Mouse (Mus musculus): Measurements from ENCODE around the gene Fthl17f. TPM values are rescaled to one million over a fixed set of nuclear protein-coding genes. Genes with fewer than 3 reads are reported as not detected.
A peak's percentile ranks its signal among the peaks of the same experiment; 100 is the strongest.
"Not testable (repeated sequence)": the region's sequence is repeated elsewhere in the genome, so short reads cannot be mapped to it uniquely, and the experiment has no call there.

Gene Fthl17f
- polyA plus RNA-seq (2014; fragmentation: Nextera tagmentation; extraction: Ambion mirVana): not detected in 2 replicates

DNA sequence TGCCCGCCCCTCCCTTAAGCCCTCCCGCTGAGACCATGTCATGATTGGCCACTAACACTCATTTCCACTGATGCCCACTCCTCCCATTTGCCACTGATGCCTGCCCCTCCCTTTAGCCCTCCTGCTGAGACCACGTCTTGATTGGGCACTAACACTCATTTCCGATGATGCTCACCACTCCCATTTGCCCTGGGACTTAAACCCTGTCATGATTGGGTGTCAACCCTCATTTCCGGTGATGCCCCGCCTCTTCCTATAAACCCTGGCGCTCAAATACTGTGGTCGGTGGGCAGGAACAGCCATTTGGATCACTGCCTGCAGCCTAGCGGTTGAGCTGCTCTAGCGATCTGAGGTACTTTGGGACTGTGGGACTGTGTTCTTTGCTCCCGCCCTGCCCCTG, at the start of gene Fthl17f:
TSS of gene Fthl17f (plus strand) at position 301 of the 400 bp plus-strand sequence.
- DNase-seq (ENCODE audit: low spot score); H3K27me3 ChIP-seq (ENCODE audit: control insufficient read depth, insufficient read depth, low read length); H3K4me1 ChIP-seq (replicated peaks; ENCODE audit: control insufficient read depth, insufficient read depth, low read length); ATAC-seq (replicated peaks; ENCODE audit: low FRiP score); H3K9me3 ChIP-seq (ENCODE audit: control insufficient read depth, low read length); H3K36me3 ChIP-seq (ENCODE audit: control insufficient read depth, insufficient read depth, low read length); H3K4me2 ChIP-seq (ENCODE audit: low read depth, low read length, severe bottlenecking); H3K27ac ChIP-seq (ENCODE audit: low read depth, low read length); H3K4me3 ChIP-seq (ENCODE audit: low read depth, low read length); H3K9ac ChIP-seq (ENCODE audit: low read length): not testable (repeated sequence)
- 96% methylated on average over 11 of the region's 11 CpGs for WGBS

DNA sequence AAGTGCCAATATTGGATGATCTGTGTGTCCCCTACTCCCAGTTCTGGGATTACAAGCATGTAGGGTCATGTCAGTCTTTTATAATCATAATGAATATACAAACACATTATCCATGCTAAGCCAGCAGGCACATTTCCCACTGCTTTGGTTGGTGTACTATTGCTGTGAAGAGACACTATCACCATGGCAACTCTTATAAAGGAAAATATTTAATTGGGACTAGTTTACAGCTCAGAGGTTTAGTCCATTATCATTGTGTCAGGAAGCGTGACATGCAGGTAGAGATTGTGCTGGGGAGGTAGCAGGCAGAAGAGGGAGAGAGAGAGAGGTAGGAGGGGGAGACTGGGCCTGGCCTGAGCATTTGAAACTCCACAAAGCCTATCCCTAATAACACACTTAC, 46.7 kb upstream of the Fthl17f start:
- H3K9ac ChIP-seq (ENCODE audit: low read length): no peak overlapping the region
- no peaks in the 10 kb centered on the region for H3K4me1 ChIP-seq (replicated peaks; ENCODE audit: control insufficient read depth, insufficient read depth, low read length)
- no peak overlapping the region for H3K4me2 ChIP-seq (ENCODE audit: low read depth, low read length, severe bottlenecking)
- DNase-seq (ENCODE audit: low spot score) (no peak), ATAC-seq (replicated peaks; ENCODE audit: low FRiP score) (no peak)
- H3K27me3 ChIP-seq (ENCODE audit: control insufficient read depth, insufficient read depth, low read length): no peaks in the 10 kb centered on the region
- no peak overlapping the region for H3K4me3 ChIP-seq (ENCODE audit: low read depth, low read length)
- H3K36me3 ChIP-seq (ENCODE audit: control insufficient read depth, insufficient read depth, low read length): no peaks in the 10 kb centered on the region
- 36% methylated on average over 1 of the region's 1 CpGs for WGBS
- H3K27ac ChIP-seq (ENCODE audit: low read depth, low read length): no peak overlapping the region
- no peaks in the 10 kb centered on the region for H3K9me3 ChIP-seq (ENCODE audit: control insufficient read depth, low read length)

DNA sequence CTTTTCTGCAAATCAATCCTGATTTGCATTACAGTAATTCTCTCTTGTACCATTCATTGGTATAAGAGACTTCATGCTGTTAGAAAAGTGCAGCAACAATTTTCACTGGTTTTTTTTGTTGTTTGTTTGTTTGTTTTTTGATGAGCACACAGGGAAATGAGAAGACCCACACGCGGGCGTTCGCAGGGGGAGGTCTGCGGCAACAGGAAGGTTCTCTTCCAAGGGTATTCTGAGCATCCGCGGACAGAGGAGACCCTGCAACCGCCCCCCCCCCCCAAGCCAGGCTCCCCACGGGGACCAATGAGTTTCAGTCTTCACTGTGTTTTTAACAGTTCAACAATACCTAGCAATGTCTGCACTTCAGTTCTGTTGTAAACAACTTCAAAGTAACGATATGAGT, 43.3 kb upstream of the Fthl17f start:
- Histone ChIP-seq H3K4me3 (ENCODE audit: low read depth, low read length) (no peak overlapping the region), H3K27ac (ENCODE audit: low read depth, low read length) (no peak overlapping the region), H3K9ac (ENCODE audit: low read length) (no peak overlapping the region), H3K4me2 (ENCODE audit: low read depth, low read length, severe bottlenecking) (no peak overlapping the region), H3K36me3 (ENCODE audit: control insufficient read depth, insufficient read depth, low read length) (no peaks in the 10 kb centered on the region), H3K4me1 (replicated peaks; ENCODE audit: control insufficient read depth, insufficient read depth, low read length) (no peaks in the 10 kb centered on the region), H3K27me3 (ENCODE audit: control insufficient read depth, insufficient read depth, low read length) (no peaks in the 10 kb centered on the region), H3K9me3 (ENCODE audit: control insufficient read depth, low read length) (no peaks in the 10 kb centered on the region)
- 61% methylated on average over 8 of the region's 10 CpGs for WGBS
- no peak for ATAC-seq (replicated peaks; ENCODE audit: low FRiP score)
- no peak for DNase-seq (ENCODE audit: low spot score)

DNA sequence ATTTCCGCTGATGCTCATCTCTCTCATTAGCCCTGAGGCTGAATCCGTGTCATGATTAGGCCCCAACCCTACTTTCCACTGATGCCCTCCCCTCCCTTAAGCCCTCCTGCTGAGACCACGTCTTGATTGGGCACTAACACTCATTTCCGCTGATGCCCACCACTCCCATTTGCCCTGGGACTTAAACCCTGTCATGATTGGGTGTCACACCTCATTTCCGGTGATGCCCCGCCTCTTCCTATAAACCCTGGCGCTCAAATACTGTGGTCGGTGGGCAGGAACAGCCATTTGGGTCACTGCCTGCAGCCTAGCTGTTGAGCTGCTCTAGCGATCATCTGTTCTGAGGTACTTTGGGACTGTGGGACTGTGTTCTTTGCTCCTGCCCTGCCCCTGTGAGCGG, 29.6 kb upstream of the Fthl17f start, which contains the start of gene Fthl17e:
TSS of gene Fthl17e (plus strand) at position 301 of the 400 bp plus-strand sequence.
- not testable (repeated sequence) for H3K4me1 ChIP-seq (replicated peaks; ENCODE audit: control insufficient read depth, insufficient read depth, low read length); H3K36me3 ChIP-seq (ENCODE audit: control insufficient read depth, insufficient read depth, low read length); H3K4me2 ChIP-seq (ENCODE audit: low read depth, low read length, severe bottlenecking); DNase-seq (ENCODE audit: low spot score); H3K4me3 ChIP-seq (ENCODE audit: low read depth, low read length); H3K27ac ChIP-seq (ENCODE audit: low read depth, low read length); H3K9me3 ChIP-seq (ENCODE audit: control insufficient read depth, low read length); H3K9ac ChIP-seq (ENCODE audit: low read length); H3K27me3 ChIP-seq (ENCODE audit: control insufficient read depth, insufficient read depth, low read length); ATAC-seq (replicated peaks; ENCODE audit: low FRiP score)
- no CpG with 5 or more reads among the region's 10 CpGs for WGBS

DNA sequence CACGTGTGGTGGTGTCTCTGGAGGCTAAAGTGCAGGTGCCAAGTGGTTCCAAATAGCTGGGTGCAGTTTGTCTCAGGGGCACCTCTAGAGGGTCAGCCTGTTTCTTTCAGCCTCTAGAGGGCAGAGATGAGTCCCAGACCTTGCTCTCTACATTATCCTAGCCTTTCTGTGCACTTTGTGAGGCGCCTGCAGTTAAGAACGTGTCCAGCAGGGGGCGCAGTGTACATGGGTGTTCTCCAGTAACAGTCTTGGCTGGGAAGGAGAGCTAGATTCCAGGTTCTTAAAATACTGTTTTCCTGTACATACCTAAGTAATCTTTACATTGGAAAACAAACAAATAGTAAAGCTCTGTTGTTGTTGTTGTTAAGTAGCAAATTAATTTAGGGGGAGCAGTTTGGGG, 21.2 kb upstream of the Fthl17f start:
- WGBS: 28% methylated on average over 3 of the region's 4 CpGs
- not testable (repeated sequence) for H3K27ac ChIP-seq (ENCODE audit: low read depth, low read length)

DNA sequence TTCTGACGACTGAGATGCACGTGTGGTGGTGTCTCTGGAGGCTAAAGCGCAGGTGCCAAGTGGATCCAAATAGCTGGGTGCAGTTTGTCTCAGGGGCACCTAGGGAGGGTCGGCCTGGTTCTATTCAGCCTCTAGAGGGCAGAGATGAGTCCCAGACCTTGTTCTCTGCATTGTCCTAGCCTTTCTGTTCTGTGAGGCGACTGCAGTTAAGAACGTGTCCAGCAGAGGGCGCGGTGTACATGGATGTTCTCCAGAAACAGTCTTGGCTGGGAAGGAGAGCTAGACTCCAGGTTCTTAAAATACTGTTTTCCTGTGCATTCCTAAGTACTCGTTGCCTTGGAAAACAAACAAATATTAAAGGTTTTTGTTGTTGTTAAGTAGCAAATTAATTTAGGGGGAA, 1.9 kb upstream of the Fthl17f start:
- H3K27ac ChIP-seq (ENCODE audit: low read depth, low read length); H3K4me2 ChIP-seq (ENCODE audit: low read depth, low read length, severe bottlenecking); ATAC-seq (replicated peaks; ENCODE audit: low FRiP score); DNase-seq (ENCODE audit: low spot score); H3K36me3 ChIP-seq (ENCODE audit: control insufficient read depth, insufficient read depth, low read length); H3K9ac ChIP-seq (ENCODE audit: low read length); H3K9me3 ChIP-seq (ENCODE audit: control insufficient read depth, low read length); H3K4me3 ChIP-seq (ENCODE audit: low read depth, low read length); H3K27me3 ChIP-seq (ENCODE audit: control insufficient read depth, insufficient read depth, low read length); H3K4me1 ChIP-seq (replicated peaks; ENCODE audit: control insufficient read depth, insufficient read depth, low read length): not testable (repeated sequence)
- WGBS: 24% methylated on average over 6 of the region's 9 CpGs

More for the DNA sequence above, 21.2 kb upstream of the Fthl17f start:
- not testable (repeated sequence) for H3K27me3 ChIP-seq (ENCODE audit: control insufficient read depth, insufficient read depth, low read length); ATAC-seq (replicated peaks; ENCODE audit: low FRiP score); DNase-seq (ENCODE audit: low spot score); H3K9ac ChIP-seq (ENCODE audit: low read length); H3K4me1 ChIP-seq (replicated peaks; ENCODE audit: control insufficient read depth, insufficient read depth, low read length); H3K36me3 ChIP-seq (ENCODE audit: control insufficient read depth, insufficient read depth, low read length); H3K9me3 ChIP-seq (ENCODE audit: control insufficient read depth, low read length); H3K4me2 ChIP-seq (ENCODE audit: low read depth, low read length, severe bottlenecking); H3K4me3 ChIP-seq (ENCODE audit: low read depth, low read length)

DNA sequence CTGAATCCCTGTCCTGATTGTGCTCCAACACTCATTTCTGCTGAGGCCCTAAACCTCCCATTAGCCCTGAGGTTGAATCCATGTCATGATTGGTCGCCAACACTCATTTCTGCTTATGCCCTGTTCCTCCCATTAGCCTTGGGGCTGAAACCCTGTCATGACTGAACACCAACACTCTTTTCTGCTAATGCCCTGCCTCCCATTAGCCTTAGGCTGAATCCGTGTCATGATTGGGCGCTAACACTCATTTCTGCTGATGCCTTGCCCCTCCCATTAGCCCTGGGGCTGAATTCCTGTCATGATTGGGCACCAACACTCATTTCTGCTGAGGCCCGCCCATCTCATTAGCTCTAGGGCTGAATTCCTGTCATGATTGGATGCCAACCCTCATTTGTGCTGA, 714 bp upstream of the Fthl17f start:
- H3K36me3 ChIP-seq (ENCODE audit: control insufficient read depth, insufficient read depth, low read length): no peaks in the 10 kb centered on the region
- H3K4me3 ChIP-seq (ENCODE audit: low read depth, low read length): no peak overlapping the region
- DNase-seq (ENCODE audit: low spot score): no peak
- no peak overlapping the region for H3K4me2 ChIP-seq (ENCODE audit: low read depth, low read length, severe bottlenecking)
- H3K4me1 ChIP-seq (replicated peaks; ENCODE audit: control insufficient read depth, insufficient read depth, low read length): no peaks in the 10 kb centered on the region
- no peak for ATAC-seq (replicated peaks; ENCODE audit: low FRiP score)
- no peaks in the 10 kb centered on the region for H3K27me3 ChIP-seq (ENCODE audit: control insufficient read depth, insufficient read depth, low read length)
- H3K27ac ChIP-seq (ENCODE audit: low read depth, low read length): no peak overlapping the region
- H3K9ac ChIP-seq (ENCODE audit: low read length): no peak overlapping the region
- no peaks in the 10 kb centered on the region; the same call in 1 of the 2 replicates for H3K9me3 ChIP-seq (ENCODE audit: control insufficient read depth, low read length)
- 84% methylated on average over 4 of the region's 4 CpGs for WGBS

DNA sequence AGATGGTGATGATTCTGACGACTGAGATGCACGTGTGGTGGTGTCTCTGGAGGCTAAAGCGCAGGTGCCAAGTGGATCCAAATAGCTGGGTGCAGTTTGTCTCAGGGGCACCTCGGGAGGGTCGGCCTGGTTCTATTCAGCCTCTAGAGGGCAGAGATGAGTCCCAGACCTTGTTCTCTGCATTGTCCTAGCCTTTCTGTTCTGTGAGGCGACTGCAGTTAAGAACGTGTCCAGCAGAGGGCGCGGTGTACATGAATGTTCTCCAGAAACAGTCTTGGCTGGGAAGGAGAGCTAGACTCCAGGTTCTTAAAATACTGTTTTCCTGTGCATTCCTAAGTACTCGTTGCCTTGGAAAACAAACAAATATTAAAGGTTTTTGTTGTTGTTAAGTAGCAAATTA, 14.9 kb downstream of the Fthl17f start:
- not testable (repeated sequence) for ATAC-seq (replicated peaks; ENCODE audit: low FRiP score); H3K9ac ChIP-seq (ENCODE audit: low read length); H3K4me2 ChIP-seq (ENCODE audit: low read depth, low read length, severe bottlenecking); H3K4me1 ChIP-seq (replicated peaks; ENCODE audit: control insufficient read depth, insufficient read depth, low read length); H3K4me3 ChIP-seq (ENCODE audit: low read depth, low read length); H3K9me3 ChIP-seq (ENCODE audit: control insufficient read depth, low read length); H3K27ac ChIP-seq (ENCODE audit: low read depth, low read length); H3K27me3 ChIP-seq (ENCODE audit: control insufficient read depth, insufficient read depth, low read length); H3K36me3 ChIP-seq (ENCODE audit: control insufficient read depth, insufficient read depth, low read length)
- WGBS: 22% methylated on average over 6 of the region's 10 CpGs
- peak; percentile 52 for DNase-seq (ENCODE audit: low spot score)

DNA sequence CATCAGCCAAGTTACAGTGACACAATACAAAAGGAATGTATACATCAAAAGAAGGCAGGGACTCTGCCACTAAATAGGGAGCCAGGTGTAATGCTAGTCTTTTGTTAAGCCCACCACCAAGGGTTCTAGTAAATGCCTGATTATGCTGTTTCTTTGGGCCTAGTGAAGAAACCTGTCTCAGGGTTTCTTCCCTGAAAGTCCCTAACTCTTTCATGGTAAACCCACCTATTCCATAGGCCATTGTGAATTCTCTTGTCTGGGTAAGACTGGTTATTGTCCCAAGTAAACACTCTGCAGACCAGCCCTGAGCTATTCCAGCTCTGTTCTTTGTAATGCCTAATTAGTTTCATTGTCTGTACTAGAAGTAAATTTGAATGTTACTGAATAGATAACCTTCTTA, 32.3 kb downstream of the Fthl17f start:
- H3K9ac ChIP-seq (ENCODE audit: low read length); DNase-seq (ENCODE audit: low spot score); H3K27me3 ChIP-seq (ENCODE audit: control insufficient read depth, insufficient read depth, low read length); H3K9me3 ChIP-seq (ENCODE audit: control insufficient read depth, low read length); ATAC-seq (replicated peaks; ENCODE audit: low FRiP score); H3K4me3 ChIP-seq (ENCODE audit: low read depth, low read length); H3K4me2 ChIP-seq (ENCODE audit: low read depth, low read length, severe bottlenecking); H3K27ac ChIP-seq (ENCODE audit: low read depth, low read length); H3K4me1 ChIP-seq (replicated peaks; ENCODE audit: control insufficient read depth, insufficient read depth, low read length); H3K36me3 ChIP-seq (ENCODE audit: control insufficient read depth, insufficient read depth, low read length): not testable (repeated sequence)
